Mouse (Mus musculus) heart, postnatal 14 days (tissue): ENCODE measurements around the gene AI661453. TPM values are rescaled to one million over a fixed set of nuclear protein-coding genes. Genes with fewer than 3 reads are reported as not detected.
"Not testable (repeated sequence)": the region's sequence is repeated elsewhere in the genome, so short reads cannot be mapped to it uniquely, and the experiment has no call there.

ENCODE experiments used
- DNase-seq, 2 experiments: peaks; one replicate each; pipeline ENCODE4 v3.0.0; 2021 to 2022
- intact Hi-C: fragments of 180-260 bp; cut with DNase I; formaldehyde crosslinking; loops from one replicate; pipeline ENCODE4 v1.15.1; 2025
- total RNA-seq, 2 experiments: library from RNA; stranded (reverse); gene quantifications; 2 replicates each; pipeline ENCODE4 v1.2.3; 2021

AI661453 gene
- total RNA-seq, 2 experiments from 2014 or later: 1.8 to 2.1 TPM

- no peak for DNase-seq
- intact Hi-C loops: no loop called here
These were observed 56.3 kb downstream of the AI661453 start for GRCm38 (mm10) chr17:47492731-47493130.

- intact Hi-C loops: no loop called here
These were observed 57.2 kb downstream of the AI661453 start for GRCm38 (mm10) chr17:47493653-47494052.

GRCm38 (mm10) chr17:47494132-47494531 is 57.7 kb downstream of the AI661453 start:
- intact Hi-C loops: no loop called here
- DNase-seq: no peak

More at GRCm38 (mm10) chr17:47493653-47494052, 57.2 kb downstream of the AI661453 start:
- DNase-seq: no peak

- intact Hi-C loops: no loop called here
- no peak for DNase-seq
These were observed 65.1 kb downstream of the AI661453 start for GRCm38 (mm10) chr17:47501531-47501930.

GRCm38 (mm10) chr17:47501946-47502706 is 65.7 kb downstream of the AI661453 start, which contains the start of gene Taf8:
TSS of gene Taf8 (minus strand) at chr17:47502292.
- peak; percentile 92 to 93 for DNase-seq
- intact Hi-C loops: no loop called here

GRCm38 (mm10) chr17:47502707-47503045 is 66.3 kb downstream of the AI661453 start:
- DNase-seq, intact Hi-C loops: not testable (repeated sequence)

- intact Hi-C loops: no loop called here
- DNase-seq: no peak
These were observed 67.3 kb downstream of the AI661453 start for GRCm38 (mm10) chr17:47503689-47504088.

GRCm38 (mm10) chr17:47504228-47504627 is 67.8 kb downstream of the AI661453 start:
- intact Hi-C loops: no loop called here

GRCm38 (mm10) chr17:47504941-47505346 is 68.5 kb downstream of the AI661453 start, which contains the start of gene Ccnd3:
TSS of gene Ccnd3 (plus strand) at chr17:47505051.
- DNase-seq: peak; percentile 80 to 83
- intact Hi-C loops: no loop called here

More at GRCm38 (mm10) chr17:47504228-47504627, 67.8 kb downstream of the AI661453 start:
- DNase-seq: no peak

- no peak for DNase-seq
- intact Hi-C loops: no loop called here
These were observed 69.2 kb downstream of the AI661453 start for GRCm38 (mm10) chr17:47505566-47505965.

- intact Hi-C loops: no loop called here
- DNase-seq: no peak
These were observed 69.6 kb downstream of the AI661453 start for GRCm38 (mm10) chr17:47506042-47506441.

GRCm38 (mm10) chr17:47506697-47507096 is 70.3 kb downstream of the AI661453 start:
- intact Hi-C loops: no loop called here
- no peak for DNase-seq

- intact Hi-C loops: no loop called here
- no peak for DNase-seq
These were observed 71.1 kb downstream of the AI661453 start for GRCm38 (mm10) chr17:47507523-47507922.

- intact Hi-C loops: no loop called here
- DNase-seq: peak; percentile 93 to 94
These were observed 71.7 kb downstream of the AI661453 start for GRCm38 (mm10) chr17:47508012-47508608.

GRCm38 (mm10) chr17:47509031-47509705 is 72.8 kb downstream of the AI661453 start:
- intact Hi-C loops: no loop called here
- no peak for DNase-seq

- intact Hi-C loops: loop anchor here (1.0 to 5.0 kb wide), 2 partner anchors 83 to 166 kb away; no protein-coding TSS in a partner anchor
- DNase-seq: peak; percentile 98 to 100
These were observed 75.0 kb downstream of the AI661453 start for GRCm38 (mm10) chr17:47511111-47512020.

GRCm38 (mm10) chr17:47512956-47513775 is 76.8 kb downstream of the AI661453 start:
- intact Hi-C loops: loop anchor here (5.0 kb wide), 1 partner anchor 164 kb away; no protein-coding TSS in a partner anchor

GRCm38 (mm10) chr17:47515180-47515844 is 78.9 kb downstream of the AI661453 start:
- intact Hi-C loops: no loop called here
- no peak for DNase-seq

More at GRCm38 (mm10) chr17:47512956-47513775, 76.8 kb downstream of the AI661453 start:
- DNase-seq: peak; percentile 48 to 59

- intact Hi-C loops: no loop called here
- DNase-seq: no peak
These were observed 79.8 kb downstream of the AI661453 start for GRCm38 (mm10) chr17:47516232-47516631.
